Mouse (Mus musculus) thymus, adult 2 months (tissue): ENCODE measurements around the gene Fgfr2.

ENCODE experiments used
- CTCF ChIP-seq: fragments of 200-500 bp; IDR thresholded peaks from 2 replicates; pipeline ENCODE4 v1.5.1; 2012; ENCODE audit warnings: mild to moderate bottlenecking, control low read depth, low read length, moderate library complexity, borderline replicate concordance; ENCODE audit not compliant: control insufficient read depth, poor library complexity, insufficient read depth; ENCODE audit errors: extremely low read depth
- POLR2A ChIP-seq: fragments of 200-500 bp; IDR thresholded peaks from 2 replicates; pipeline ENCODE4 v1.6.1; 2012; ENCODE audit warnings: mild to moderate bottlenecking, low read length, control low read depth, moderate library complexity; ENCODE audit not compliant: control insufficient read depth, poor library complexity, insufficient read depth; ENCODE audit errors: extremely low read depth

- TF ChIP-seq CTCF = no peak
- TF ChIP-seq POLR2A = no peak
Observed at GRCm38 (mm10) chr7:130174525-130174924, 2948.6 kb downstream of the Fgfr2 start.
